Mouse (Mus musculus): Measurements from ENCODE around the gene Dhx57. TPM values are rescaled to one million over a fixed set of nuclear protein-coding genes. Genes with fewer than 3 reads are reported as not detected.

Dhx57 gene
- 10 to 100 TPM; 28.7 to 36.9 TPM for total RNA-seq (2023)

GRCm38 (mm10) chr17:80290074-80290657 is at the start of gene Dhx57, which contains the start of gene Morn2:
TSS of gene Dhx57 (minus strand) at chr17:80290476.
TSS of gene Morn2 (plus strand) at chr17:80290203.

GRCm38 (mm10) chr17:80307251-80307650 is 17.0 kb upstream of the Dhx57 start, which contains the start of gene Arhgef33:
TSS of gene Arhgef33 (plus strand) at chr17:80307407.

GRCm38 (mm10) chr17:80224326-80225116 is 65.8 kb downstream of the Dhx57 start, which contains the start of gene Gemin6:
TSS of gene Gemin6 (plus strand) at chr17:80224441.

GRCm38 (mm10) chr17:80206671-80207581 is 83.3 kb downstream of the Dhx57 start, which contains the start of the genes Srsf7 and Ttc39d:
TSS of gene Srsf7 (minus strand) at chr17:80207307.
TSS of gene Ttc39d (plus strand) at chr17:80207460.

Other genes with a start within 250 kb of the Dhx57 start
- 10 to 100 TPM; 32.9 to 33.9 TPM for gene Hnrnpll, start 228.1 kb downstream of the Dhx57 start, total RNA-seq (2023)
- 1 to 10 TPM; 8.3 to 8.4 TPM for gene Galm, start 163.0 kb downstream of the Dhx57 start, total RNA-seq (2023)
- 100 to 1,000 TPM; 369 to 410 TPM for gene Srsf7, start 83.2 kb downstream of the Dhx57 start, total RNA-seq (2023)
- not detected for gene Ttc39d, start 83.0 kb downstream of the Dhx57 start, total RNA-seq (2023)
- gene Gemin6, start 66.0 kb downstream of the Dhx57 start, total RNA-seq (2023) = 1 to 10 TPM; 3.6 to 6.1 TPM
- 1 to 10 TPM in 1 of 2 experiments, not detected in 1; 1.3 TPM for gene Morn2, start 273 bp downstream of the Dhx57 start, total RNA-seq (2023)
- not detected for gene Arhgef33, start 16.9 kb upstream of the Dhx57 start, total RNA-seq (2023)
- gene Gm10190, start 83.1 kb upstream of the Dhx57 start, total RNA-seq (2023) = not detected
- gene Sos1, start 190.0 kb upstream of the Dhx57 start, total RNA-seq (2023) = 10 to 100 TPM; 28.7 to 29.1 TPM

All from T-cell, adult 66 days (primary cell).